Mouse (Mus musculus): ENCODE data around the gene Slc25a17.

- TF ChIP-seq CTCF (IDR thresholded peaks at IDR 0.05; ENCODE audit: extremely low read depth, insufficient read depth, insufficient read length, insufficient replicate concordance), result no peak
- TF ChIP-seq POLR2A (IDR thresholded peaks at IDR 0.05; ENCODE audit: low read depth, low read length), result no peak
These were observed 41.1 kb downstream of the Slc25a17 start for GRCm38 (mm10) chr15:81319462-81319861.

All from spleen, adult 2 months (tissue).